Mouse (Mus musculus) kidney, adult 2 months (tissue): ENCODE measurements around the gene Tmem60. TPM values are rescaled to one million over a fixed set of nuclear protein-coding genes. Genes with fewer than 3 reads are reported as not detected.
A peak's percentile ranks its signal among the peaks of the same experiment; 100 is the strongest.

Experiments used
- DNase-seq: peaks from one replicate; pipeline ENCODE4 v3.0.0; 2021
- H3K27ac ChIP-seq: fragments of 200-500 bp; 2 replicates; pipeline ENCODE4 v1.5.1; 2012; ENCODE audit warnings: low read depth, low read length, control low read depth, inconsistent platforms; ENCODE audit not compliant: insufficient read depth
- H3K27me3 ChIP-seq: fragments of 200-500 bp; replicated peaks from 2 replicates; pipeline ENCODE4 v1.6.1; 2012; ENCODE audit warnings: mild to moderate bottlenecking, moderate library complexity, low read length, inconsistent platforms; ENCODE audit not compliant: control insufficient read depth, insufficient read depth
- H3K36me3 ChIP-seq: fragments of 200-500 bp; 2 replicates; pipeline ENCODE4 v1.6.1; 2012; ENCODE audit warnings: mild to moderate bottlenecking, moderate library complexity, low read length, inconsistent platforms; ENCODE audit not compliant: control insufficient read depth, insufficient read depth
- H3K4me1 ChIP-seq: fragments of 200-500 bp; 2 replicates; pipeline ENCODE4 v1.6.1; 2011; ENCODE audit warnings: low read length; ENCODE audit not compliant: control insufficient read depth, insufficient read depth
- H3K4me3 ChIP-seq: fragments of 200-500 bp; 2 replicates; pipeline ENCODE4 v1.5.1; 2011; ENCODE audit warnings: mild to moderate bottlenecking, low read depth, low read length, control low read depth; ENCODE audit not compliant: insufficient read depth
- CTCF ChIP-seq: fragments of 200-500 bp; conservative IDR thresholded peaks from 2 replicates; pipeline ENCODE4 v1.5.1; 2011; ENCODE audit warnings: low read depth, mild to moderate bottlenecking, control low read depth, low read length, moderate library complexity, mixed read lengths; ENCODE audit not compliant: insufficient read depth, insufficient read length
- POLR2A ChIP-seq: fragments of 200-500 bp; IDR thresholded peaks from one replicate; pipeline ENCODE4 v1.6.1; 2011; ENCODE audit warnings: low read depth, low read length, control low read depth
- WGBS: fragments of 180-500 bp; shearing (Covaris S2); methylation state at CpG from one replicate; pipeline ENCODE4 v1.1.7; 2018; 5-methylcytosine and 5-hydroxymethylcytosine counted together
- polyA plus RNA-seq: library from polyadenylated mRNA; depleted of rRNA; stranded (reverse); fragments of >200 nt; gene quantifications from 2 replicates; pipeline ENCODE4 v1.2.3, GENCODE M21; 2012

Gene Tmem60
- polyA plus RNA-seq, 1 experiment, result 20.5 TPM

DNA sequence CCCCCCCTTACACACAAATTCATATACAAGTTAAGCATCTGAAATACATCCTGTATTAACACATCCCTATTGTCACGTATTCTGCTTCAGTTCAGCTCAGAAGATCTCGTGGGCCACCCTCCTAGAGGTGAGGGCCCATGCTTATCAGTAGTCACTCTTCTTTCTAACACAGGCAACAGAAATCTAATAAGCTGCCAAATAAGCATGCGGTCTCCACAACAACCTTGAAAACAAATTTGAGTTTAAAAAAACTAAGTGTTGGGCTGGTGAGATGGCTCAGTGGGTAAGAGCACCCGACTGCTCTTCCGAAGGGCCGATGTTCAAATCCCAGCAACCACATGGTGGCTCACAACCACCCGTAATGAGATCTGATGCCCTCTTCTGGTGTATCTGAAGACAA lies 24.2 kb downstream of the Tmem60 start:
- Histone ChIP-seq H3K36me3 (no peaks in the 10 kb centered on the region; the same call in none of the 2 replicates), H3K27me3 (no peaks in the 10 kb centered on the region), H3K4me3 (no peak overlapping the region), H3K4me1 (no peaks in the 10 kb centered on the region), H3K27ac (no peak overlapping the region)
- TF ChIP-seq POLR2A (no peak), CTCF (no peak)
- WGBS, result 91% methylated on average over 7 of the region's 7 CpGs
- DNase-seq, result no peak

DNA sequence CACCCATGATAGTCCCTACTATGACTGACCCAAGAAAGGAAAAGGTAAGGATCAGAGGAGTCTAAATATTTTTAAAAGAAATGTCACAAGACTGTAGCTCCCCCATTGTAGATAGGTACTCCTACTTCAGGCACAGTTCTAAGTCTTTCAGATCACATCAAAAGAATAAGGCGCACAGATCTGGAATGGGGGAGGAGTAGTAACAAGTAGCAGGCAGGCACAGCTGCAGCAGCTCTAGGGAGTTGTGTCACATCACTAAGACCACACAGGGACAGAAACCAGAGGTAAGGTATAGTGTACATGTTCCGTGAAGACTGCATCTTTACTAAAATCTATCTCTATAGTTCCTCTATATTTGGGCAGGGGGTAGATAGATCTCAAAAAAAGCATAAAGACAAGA lies 29.8 kb downstream of the Tmem60 start:
- no peak overlapping the region for H3K27ac ChIP-seq
- no peaks in the 10 kb centered on the region; the same call in none of the 2 replicates for H3K36me3 ChIP-seq
- 77% methylated on average over 2 of the region's 2 CpGs for WGBS
- H3K4me3 ChIP-seq, result no peak overlapping the region
- H3K4me1 ChIP-seq, result peaks cover 3% of the 10 kb centered on the region; the same call in 1 of the 2 replicates
- no peak for DNase-seq
- no peaks in the 10 kb centered on the region for H3K27me3 ChIP-seq
- TF ChIP-seq CTCF (no peak), POLR2A (no peak)

DNA sequence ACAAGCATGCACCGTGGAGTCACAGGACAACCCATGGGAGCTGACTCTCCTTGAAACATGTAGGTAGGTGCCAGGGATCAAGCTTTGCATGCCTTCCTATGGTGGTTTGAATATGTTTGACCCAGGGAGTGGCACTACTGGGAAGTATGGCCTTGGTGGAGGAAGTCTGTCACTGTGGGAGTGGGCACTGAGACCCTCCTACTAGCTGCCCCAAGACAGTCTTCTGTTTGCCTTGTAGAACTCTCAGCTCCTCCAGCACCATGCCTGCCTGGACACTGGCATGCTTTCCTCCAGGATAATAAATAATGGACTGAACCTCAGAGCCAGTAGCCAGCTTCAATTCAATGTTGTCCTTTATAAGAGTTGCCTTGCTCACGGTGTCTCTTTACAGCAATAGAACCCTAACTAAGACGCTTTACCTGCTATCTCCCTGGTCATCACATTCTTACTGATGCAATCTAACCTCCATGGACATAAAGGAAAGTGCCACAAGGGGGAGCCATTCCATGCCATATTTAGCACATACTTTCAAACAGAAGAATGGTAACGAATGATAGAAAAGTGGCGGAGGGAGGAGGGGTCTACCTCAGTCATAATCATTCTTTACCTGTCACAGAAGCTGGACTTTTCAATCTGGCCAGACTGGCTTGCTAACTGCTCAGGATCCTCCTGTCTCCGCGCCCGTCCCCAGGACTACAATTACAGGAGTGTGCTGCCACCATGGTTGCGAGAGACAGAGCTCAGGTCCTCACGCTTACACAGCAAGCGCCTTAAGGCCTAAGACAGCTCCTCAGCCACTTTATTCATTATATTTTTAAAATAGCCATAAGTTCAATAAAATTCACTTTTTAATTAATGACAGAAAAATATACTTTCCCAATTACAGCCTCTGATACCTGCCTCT lies 31.6 kb downstream of the Tmem60 start:
- H3K36me3 ChIP-seq, result no peaks in the 10 kb centered on the region
- no peak overlapping the region for H3K27ac ChIP-seq
- peaks cover 3% of the 10 kb centered on the region; the same call in 1 of the 2 replicates for H3K4me1 ChIP-seq
- 63% methylated on average over 11 of the region's 11 CpGs for WGBS
- H3K4me3 ChIP-seq, result no peak overlapping the region
- no peak for TF ChIP-seq POLR2A
- TF ChIP-seq CTCF, result peak; percentile 29
- DNase-seq, result peak; percentile 80
- H3K27me3 ChIP-seq, result no peaks in the 10 kb centered on the region

DNA sequence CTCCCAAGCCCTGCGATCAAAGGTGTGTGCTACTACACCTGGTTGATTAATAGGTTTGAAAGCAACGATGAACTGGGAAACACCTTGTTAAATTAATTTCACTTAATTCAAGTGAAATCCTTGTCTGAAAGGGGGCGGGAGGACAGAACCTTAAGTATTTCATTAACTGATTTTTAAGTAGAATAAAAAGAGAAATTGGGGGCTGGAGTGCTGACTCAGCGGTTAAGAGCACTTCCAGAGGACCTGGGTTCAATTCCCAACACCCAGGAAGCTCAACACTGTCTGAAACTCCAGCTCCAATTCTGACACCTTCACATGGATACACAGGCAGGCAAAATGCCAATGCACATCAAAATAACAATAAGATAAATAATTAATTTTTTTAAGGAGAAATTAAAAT lies 37.0 kb downstream of the Tmem60 start:
- no peaks in the 10 kb centered on the region for H3K27me3 ChIP-seq
- TF ChIP-seq POLR2A (no peak), CTCF (no peak)
- no peaks in the 10 kb centered on the region for H3K36me3 ChIP-seq
- peak; percentile 28 for DNase-seq
- 78% methylated on average over 4 of the region's 4 CpGs for WGBS
- 0 out of 2 replicates have a peak, but pooled peaks cover under 1% of the 10 kb centered on the region for H3K4me1 ChIP-seq
- H3K27ac ChIP-seq, result no peak overlapping the region
- no peak overlapping the region for H3K4me3 ChIP-seq

DNA sequence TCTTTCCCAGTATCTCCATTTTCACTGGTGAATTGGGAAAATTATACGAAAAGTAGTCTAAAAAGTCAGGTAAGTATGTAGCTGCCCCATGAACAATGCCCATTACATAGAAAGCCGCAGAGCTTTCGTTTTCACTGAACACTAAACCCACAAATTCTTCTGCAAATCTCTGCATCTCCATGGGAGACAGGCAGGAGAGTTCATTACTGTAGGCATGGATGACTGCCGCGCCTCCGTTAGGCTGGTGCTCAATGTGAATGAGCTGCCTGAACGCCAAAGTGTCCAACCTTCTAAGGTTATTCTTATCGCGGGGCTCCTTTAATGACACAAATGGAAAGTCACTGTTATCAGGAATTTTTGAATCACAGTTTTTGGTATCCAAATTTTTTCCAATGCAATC lies 37.6 kb downstream of the Tmem60 start:
- TF ChIP-seq POLR2A, result no peak
- no peak for TF ChIP-seq CTCF
- no peak for DNase-seq
- Histone ChIP-seq H3K36me3 (no peaks in the 10 kb centered on the region), H3K27me3 (no peaks in the 10 kb centered on the region), H3K27ac (no peak overlapping the region), H3K4me3 (no peak overlapping the region), H3K4me1 (no peaks in the 10 kb centered on the region)
- 89% methylated on average over 9 of the region's 9 CpGs for WGBS

DNA sequence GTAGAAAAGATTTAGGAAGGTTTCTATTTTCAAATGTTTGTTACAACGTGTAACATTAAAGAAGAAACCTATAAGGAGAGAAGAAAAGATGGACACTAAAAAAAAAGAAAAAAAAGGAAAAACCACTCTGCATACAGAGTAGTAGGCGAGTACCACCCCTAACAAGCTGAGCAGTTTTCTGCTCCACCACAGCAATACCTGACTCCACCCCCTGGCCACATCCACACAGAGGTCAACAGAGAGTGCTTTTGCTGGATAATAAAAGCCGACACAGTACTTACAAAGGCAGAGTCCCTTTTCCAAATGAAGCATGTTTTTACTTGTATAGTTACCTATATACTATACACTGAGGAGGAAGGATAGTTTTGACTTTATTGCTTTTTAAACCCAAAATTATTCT lies 42.6 kb downstream of the Tmem60 start:
- H3K4me3 ChIP-seq, result no peak overlapping the region
- 41% methylated on average over 3 of the region's 3 CpGs for WGBS
- TF ChIP-seq POLR2A, result no peak
- no peak for TF ChIP-seq CTCF
- H3K4me1 ChIP-seq, result no peaks in the 10 kb centered on the region; the same call in 1 of the 2 replicates
- H3K27ac ChIP-seq, result no peak overlapping the region
- H3K36me3 ChIP-seq, result no peaks in the 10 kb centered on the region
- no peaks in the 10 kb centered on the region for H3K27me3 ChIP-seq
- no peak for DNase-seq

DNA sequence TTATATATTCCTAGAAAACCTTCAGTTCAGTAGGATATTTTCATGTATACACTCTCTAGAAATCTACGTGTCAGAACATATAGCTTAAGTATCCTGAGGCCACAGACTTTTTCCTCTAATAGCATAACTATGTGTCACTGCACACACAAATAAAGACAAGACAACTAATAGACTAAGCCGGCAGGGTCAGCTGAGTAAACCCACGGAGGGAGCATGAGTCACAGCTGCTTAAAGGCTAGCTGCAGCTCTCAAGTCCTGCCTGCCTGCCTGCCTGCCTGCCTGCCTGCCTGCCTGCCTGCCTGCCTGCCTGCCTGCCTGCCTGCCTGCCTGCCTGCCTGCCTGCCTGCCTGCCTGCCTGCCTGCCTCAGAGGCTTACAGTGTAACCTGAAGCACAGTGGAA lies 43.5 kb downstream of the Tmem60 start:
- Histone ChIP-seq H3K27me3 (no peaks in the 10 kb centered on the region), H3K4me3 (no peak overlapping the region), H3K4me1 (no peaks in the 10 kb centered on the region; the same call in none of the 2 replicates), H3K36me3 (no peaks in the 10 kb centered on the region), H3K27ac (no peak overlapping the region)
- no peak for DNase-seq
- WGBS, result 55% methylated on average over 3 of the region's 3 CpGs
- no peak for TF ChIP-seq POLR2A
- TF ChIP-seq CTCF, result no peak

DNA sequence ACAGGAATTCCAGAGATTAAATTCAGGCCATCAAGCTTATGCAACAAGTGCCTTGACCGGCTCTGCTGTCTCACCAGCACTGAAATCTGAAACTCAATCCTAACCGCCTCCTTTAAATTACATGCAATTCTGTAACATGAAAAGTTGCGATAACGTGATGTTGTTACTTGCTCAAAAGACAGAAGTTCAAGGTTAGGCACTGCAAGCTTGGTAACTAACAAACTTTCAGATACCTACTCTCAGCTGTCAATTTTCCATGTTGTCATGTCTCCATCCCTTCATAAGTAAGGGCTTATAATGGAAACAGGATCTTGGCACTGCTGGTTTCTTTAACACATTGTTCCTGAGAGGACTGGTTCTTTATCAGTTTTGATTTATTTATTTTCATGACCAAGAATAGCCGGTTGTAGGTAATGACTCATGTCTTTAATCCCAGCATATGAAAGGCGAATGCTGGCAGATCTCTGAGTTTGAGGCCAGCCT lies 47.7 kb downstream of the Tmem60 start:
- Histone ChIP-seq H3K36me3 (no peaks in the 10 kb centered on the region), H3K27ac (no peak overlapping the region), H3K4me1 (peaks cover 8% of the 10 kb centered on the region), H3K4me3 (no peak overlapping the region), H3K27me3 (no peaks in the 10 kb centered on the region)
- no peak for DNase-seq
- 39% methylated on average over 6 of the region's 6 CpGs for WGBS
- TF ChIP-seq CTCF (no peak), POLR2A (no peak)
